Mouse (Mus musculus): ENCODE measurements around the gene Ly9.

Ly9 gene

GRCm38 (mm10) chr1:171607176-171607575 lies at the start of gene Ly9:
Ly9 (minus strand) TSS chr1:171607410.
- no peak for DNase-seq (ENCODE audit: low read depth, low spot score)

- no peak for DNase-seq (ENCODE audit: low read depth, low spot score)
These were observed 45.5 kb upstream of the Ly9 start, which contains the start of gene Slamf7 for GRCm38 (mm10) chr1:171652734-171653133. Slamf7 (minus strand) TSS chr1:171653035.

GRCm38 (mm10) chr1:171648840-171649239 lies 41.6 kb upstream of the Ly9 start:
- DNase-seq (ENCODE audit: low read depth, low spot score), result no peak

GRCm38 (mm10) chr1:171647716-171648115 lies 40.5 kb upstream of the Ly9 start:
- no peak for DNase-seq (ENCODE audit: low read depth, low spot score)

GRCm38 (mm10) chr1:171646429-171646940 lies 39.3 kb upstream of the Ly9 start:
- DNase-seq (ENCODE audit: low read depth, low spot score), result no peak

GRCm38 (mm10) chr1:171643612-171644011 lies 36.4 kb upstream of the Ly9 start:
- no peak for DNase-seq (ENCODE audit: low read depth, low spot score)

GRCm38 (mm10) chr1:171640796-171641195 lies 33.6 kb upstream of the Ly9 start:
- DNase-seq (ENCODE audit: low read depth, low spot score), result no peak

- no peak for DNase-seq (ENCODE audit: low read depth, low spot score)
These were observed 31.5 kb upstream of the Ly9 start for GRCm38 (mm10) chr1:171638686-171639085.

GRCm38 (mm10) chr1:171637101-171637500 lies 29.9 kb upstream of the Ly9 start:
- DNase-seq (ENCODE audit: low read depth, low spot score), result no peak

GRCm38 (mm10) chr1:171635696-171636095 lies 28.5 kb upstream of the Ly9 start:
- DNase-seq (ENCODE audit: low read depth, low spot score), result no peak

- no peak for DNase-seq (ENCODE audit: low read depth, low spot score)
These were observed 24.2 kb upstream of the Ly9 start for GRCm38 (mm10) chr1:171631447-171631846.

- DNase-seq (ENCODE audit: low read depth, low spot score), result no peak
These were observed 23.7 kb upstream of the Ly9 start for GRCm38 (mm10) chr1:171630912-171631311.

- no peak for DNase-seq (ENCODE audit: low read depth, low spot score)
These were observed 22.8 kb upstream of the Ly9 start for GRCm38 (mm10) chr1:171630041-171630440.

GRCm38 (mm10) chr1:171629168-171629567 lies 22.0 kb upstream of the Ly9 start:
- no peak for DNase-seq (ENCODE audit: low read depth, low spot score)

GRCm38 (mm10) chr1:171627801-171628200 lies 20.6 kb upstream of the Ly9 start:
- DNase-seq (ENCODE audit: low read depth, low spot score), result no peak

- no peak for DNase-seq (ENCODE audit: low read depth, low spot score)
These were observed 12.9 kb upstream of the Ly9 start for GRCm38 (mm10) chr1:171620091-171620490.

- no peak for DNase-seq (ENCODE audit: low read depth, low spot score)
These were observed 12.4 kb upstream of the Ly9 start for GRCm38 (mm10) chr1:171619645-171620044.

GRCm38 (mm10) chr1:171619001-171619400 lies 11.8 kb upstream of the Ly9 start:
- DNase-seq (ENCODE audit: low read depth, low spot score), result no peak

GRCm38 (mm10) chr1:171616881-171617515 lies 9.8 kb upstream of the Ly9 start:
- no peak for DNase-seq (ENCODE audit: low read depth, low spot score)

GRCm38 (mm10) chr1:171613962-171614361 lies 6.8 kb upstream of the Ly9 start:
- no peak for DNase-seq (ENCODE audit: low read depth, low spot score)

GRCm38 (mm10) chr1:171610781-171611180 lies 3.6 kb upstream of the Ly9 start:
- DNase-seq (ENCODE audit: low read depth, low spot score), result no peak

- no peak for DNase-seq (ENCODE audit: low read depth, low spot score)
These were observed 2.8 kb upstream of the Ly9 start for GRCm38 (mm10) chr1:171610026-171610425.

- DNase-seq (ENCODE audit: low read depth, low spot score), result no peak
These were observed 554 bp downstream of the Ly9 start for GRCm38 (mm10) chr1:171606656-171607055.

GRCm38 (mm10) chr1:171604686-171605085 lies 2.5 kb downstream of the Ly9 start:
- DNase-seq (ENCODE audit: low read depth, low spot score), result no peak

All from 3T3-L1 (cell line).